Mouse (Mus musculus): ENCODE measurements around the gene R3hdm2.

DNA sequence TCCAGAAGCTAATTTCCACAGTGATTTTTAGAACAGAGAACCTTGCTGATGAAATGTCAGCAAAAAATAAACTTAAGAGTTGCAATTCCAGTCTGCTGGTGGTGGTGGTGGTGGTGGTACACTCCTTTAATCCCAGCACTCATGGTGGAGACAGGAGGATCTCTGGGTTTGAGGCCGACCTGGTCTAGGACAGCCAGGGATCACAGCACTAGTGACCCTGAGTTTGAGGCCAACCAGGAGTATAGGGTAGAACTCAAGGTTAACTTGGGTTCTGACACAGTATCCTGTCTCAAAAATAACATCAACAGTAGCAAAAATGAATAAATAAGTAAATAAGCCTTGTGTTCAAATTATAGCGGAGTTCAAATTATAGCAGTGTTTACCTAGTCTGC, 1.6 kb downstream of the R3hdm2 start:
- TF ChIP-seq CTCF (IDR thresholded peaks at IDR 0.05; ENCODE audit: borderline replicate concordance, control insufficient read depth, extremely low read depth, insufficient read depth, low read length, poor library complexity): no peak
- TF ChIP-seq POLR2A (IDR thresholded peaks at IDR 0.05; ENCODE audit: control insufficient read depth, extremely low read depth, insufficient read depth, low read length, poor library complexity): no peak

All from thymus, adult 2 months (tissue).